Mouse (Mus musculus) layer of hippocampus, adult 11-12 months (tissue): ENCODE data around the gene Cds2.
"Not testable (repeated sequence)": the region's sequence is repeated elsewhere in the genome, so short reads cannot be mapped to it uniquely, and the experiment has no call there.

Source experiments
- DNase-seq: peaks from one replicate; pipeline ENCODE4 v3.0.0; 2022; ENCODE audit warnings: low spot score

Gene Cds2

DNA sequence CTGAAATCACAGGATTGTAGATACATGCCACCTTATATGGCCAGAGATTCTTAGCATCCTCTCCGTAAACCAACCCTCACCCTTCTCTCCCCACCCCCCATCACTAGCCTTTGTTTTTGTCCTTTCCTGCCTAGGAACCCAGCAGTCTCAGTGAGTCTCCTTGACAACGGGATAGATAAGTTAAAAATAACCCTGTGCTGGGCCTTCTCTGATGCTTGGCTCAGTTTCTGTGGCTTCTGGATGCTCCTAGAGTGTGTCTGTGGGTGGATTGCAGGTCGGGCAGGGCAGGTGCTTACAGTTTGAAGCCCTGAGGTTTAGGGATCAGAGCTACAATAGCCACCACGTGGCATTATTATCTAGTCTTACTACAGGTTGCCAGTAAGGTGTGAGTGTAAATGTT is 29.1 kb downstream of the Cds2 start:
- DNase-seq: peak; percentile 52

DNA sequence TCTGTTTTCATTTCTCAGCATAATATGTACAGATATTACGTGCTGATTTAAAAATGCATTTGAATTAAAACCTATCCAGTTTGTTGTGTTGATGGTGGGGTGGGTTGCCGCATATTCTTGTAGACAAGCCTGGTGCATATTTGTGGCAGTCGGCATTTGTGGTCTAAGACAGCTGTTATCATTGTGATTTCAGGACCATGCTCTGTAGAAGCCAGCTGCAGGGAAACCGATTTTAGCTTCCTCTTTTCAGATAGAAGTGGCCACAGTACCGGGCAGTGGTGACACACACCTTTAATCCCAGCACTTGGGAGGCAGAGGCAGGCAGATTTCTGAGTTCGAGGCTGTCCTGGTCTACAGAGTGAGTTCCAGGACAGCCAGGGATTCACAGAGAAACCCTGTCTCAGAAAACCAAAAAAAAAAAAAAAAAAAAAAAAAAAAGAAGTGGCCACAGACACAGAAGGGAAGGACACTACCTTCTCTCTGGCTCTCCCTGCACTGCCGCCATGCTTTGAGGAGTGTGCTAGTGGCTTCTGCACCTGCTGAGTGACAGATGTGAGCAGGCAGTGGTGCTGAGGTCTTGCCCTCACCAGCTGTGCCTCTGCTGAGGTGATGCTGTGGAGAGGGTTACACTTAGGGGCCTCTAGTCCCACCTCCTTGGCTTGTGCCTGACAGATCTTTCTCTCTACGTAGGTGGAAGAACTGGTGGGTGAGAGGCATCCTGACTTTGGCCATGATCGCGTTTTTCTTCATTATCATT is 30.9 kb downstream of the Cds2 start:
- DNase-seq: no peak

DNA sequence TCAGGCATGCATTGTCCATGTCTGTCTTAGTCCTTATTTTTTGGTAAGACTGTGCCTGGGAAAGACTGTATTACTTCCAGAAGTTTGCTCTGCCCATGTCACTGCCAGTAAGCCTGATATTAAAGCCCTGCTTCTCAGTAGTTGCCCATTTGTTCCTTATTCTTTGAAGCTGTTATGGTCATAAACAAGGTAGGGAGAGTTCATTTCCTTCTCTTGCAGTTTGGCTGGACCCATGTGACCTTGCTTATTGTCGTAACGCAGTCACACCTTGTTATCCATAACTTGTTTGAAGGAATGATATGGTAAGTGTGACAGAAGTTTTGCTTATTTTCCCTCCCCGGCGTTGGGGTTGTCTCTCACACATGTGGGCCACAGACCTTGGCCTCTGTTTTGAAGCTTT is 35.3 kb downstream of the Cds2 start:
- DNase-seq: no peak

DNA sequence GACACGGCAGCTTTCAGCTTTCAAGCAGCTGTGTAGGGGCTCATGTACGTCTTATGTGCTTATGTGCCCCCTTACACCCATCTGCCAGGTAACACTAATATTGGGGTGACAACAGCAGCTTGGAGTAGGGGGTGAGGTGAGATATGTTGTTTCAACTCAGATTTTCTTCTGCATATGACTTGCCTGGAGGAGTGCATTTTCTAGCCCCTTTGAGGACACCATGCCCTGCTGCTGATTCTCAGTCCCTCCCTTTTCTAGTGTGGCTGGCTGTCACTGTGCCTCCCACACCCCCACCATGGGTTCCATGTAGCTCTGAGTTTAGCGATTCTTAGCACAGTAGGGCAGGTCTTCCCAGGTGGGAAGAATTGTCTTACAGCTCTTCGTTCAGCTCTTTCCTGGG is 38.5 kb downstream of the Cds2 start:
- DNase-seq: no peak

DNA sequence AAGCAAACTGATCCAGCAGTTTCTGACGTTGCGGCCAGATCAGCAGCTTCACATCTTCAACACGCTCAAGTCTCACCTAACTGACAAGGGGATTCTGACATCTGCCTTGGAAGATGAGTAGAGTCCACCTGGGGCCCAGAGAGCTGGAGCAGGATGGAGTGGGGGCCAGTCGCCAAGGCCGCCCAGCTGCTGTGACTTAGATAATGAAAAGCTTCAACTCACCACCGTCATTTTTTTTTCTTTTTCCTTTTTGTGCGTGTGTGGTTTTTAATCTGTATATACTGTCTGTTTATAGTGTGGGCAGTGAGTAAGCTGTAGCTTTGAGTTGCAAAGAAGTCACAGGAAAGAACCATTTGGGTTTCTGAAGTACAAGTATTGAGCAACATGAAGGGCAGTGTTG is 42.2 kb downstream of the Cds2 start:
- no peak for DNase-seq

DNA sequence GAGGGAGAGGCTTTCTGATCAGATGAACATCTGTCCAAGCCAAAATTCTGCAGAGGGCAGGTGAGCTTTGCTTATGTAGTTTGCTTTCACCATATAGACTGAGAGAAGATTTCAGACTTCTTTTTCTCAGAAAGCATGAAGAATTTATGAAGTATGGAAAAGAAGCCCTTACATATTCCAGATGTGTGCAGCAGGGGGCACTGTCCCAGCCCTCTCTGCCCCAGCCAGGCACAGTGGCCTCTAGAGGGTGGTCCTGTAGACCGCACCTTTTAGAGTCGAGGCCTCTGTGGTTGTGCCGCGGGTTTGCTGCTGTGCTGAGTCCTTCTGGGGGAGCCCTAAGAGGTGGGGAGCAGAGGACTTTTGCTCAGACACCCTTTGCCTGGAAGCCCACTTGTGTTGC is 43.0 kb downstream of the Cds2 start:
- DNase-seq: no peak

DNA sequence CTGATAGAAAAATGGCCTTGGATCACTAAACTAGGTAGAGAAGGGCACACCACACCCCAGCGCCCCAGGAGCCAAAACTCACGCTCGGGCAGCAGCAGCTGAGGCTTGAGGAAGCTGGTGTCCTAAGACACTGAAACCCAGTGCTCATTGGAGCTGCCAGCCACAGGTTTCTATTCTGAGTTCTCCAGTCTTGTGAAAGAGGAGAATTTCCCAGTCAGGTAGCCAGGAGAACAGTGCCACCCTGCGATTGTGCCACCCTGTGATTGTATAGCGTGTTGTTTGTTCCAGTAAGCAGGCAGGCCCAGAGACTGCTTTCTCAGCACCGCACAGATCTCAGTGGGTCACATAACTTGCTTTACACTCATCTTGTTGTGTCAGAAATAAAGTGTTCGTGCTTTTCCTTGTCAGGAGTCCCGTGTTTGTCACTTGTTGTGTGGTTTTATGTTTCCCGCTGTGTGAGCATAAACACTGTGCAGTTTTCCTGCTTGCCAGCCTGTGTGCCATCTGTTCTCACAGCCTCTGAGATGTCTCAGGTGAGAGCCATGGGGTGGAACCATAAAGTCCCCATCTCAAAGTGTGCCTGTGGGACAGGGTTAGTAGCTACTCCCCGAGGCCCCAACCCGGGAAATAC is 44.4 kb downstream of the Cds2 start:
- no peak for DNase-seq

DNA sequence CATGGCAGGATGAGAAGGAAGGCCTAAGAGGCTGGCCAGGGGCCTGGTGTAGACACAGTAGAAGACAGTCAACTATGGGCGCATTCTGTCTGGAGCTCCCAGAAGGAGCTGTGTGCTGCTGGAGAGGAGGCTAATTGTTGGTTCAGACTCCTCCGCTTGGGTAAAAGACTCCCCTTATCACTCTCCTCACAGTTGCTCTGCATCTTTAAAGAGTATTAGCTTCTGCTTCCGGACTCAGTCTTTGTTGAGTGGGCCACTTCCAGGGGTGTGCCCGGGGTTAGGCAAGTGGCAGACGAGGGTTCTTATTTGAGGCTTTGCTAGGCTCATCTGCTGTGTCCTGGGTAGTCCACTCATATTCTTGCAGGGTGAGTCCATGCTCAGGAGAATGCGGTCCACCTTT is 45.9 kb downstream of the Cds2 start:
- no peak for DNase-seq

DNA sequence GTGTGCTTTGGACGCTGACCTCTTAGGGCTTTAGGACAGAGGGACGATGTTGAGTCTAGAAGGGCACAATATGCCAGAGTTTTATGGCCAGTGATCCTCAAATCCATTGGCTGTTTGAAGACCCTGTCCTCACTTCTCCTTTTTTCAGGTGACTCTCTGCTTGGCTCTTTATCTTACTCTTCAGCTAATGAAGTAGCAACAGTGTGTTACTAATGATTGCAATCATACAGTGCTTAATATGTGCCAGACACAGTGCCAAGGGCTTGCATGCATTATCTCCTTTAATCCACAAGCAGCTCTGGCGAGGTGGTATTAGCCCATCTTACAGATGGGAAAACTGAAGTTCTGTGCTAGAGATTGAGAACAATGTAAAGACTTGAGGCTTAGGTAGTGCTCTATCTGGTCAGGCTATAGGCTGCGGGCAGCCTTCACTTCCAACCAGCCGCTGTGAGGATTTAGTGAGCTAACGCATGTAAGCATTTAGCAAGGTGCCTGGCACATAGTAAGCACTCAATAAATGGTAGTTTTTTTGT is 46.5 kb downstream of the Cds2 start:
- no peak for DNase-seq

DNA sequence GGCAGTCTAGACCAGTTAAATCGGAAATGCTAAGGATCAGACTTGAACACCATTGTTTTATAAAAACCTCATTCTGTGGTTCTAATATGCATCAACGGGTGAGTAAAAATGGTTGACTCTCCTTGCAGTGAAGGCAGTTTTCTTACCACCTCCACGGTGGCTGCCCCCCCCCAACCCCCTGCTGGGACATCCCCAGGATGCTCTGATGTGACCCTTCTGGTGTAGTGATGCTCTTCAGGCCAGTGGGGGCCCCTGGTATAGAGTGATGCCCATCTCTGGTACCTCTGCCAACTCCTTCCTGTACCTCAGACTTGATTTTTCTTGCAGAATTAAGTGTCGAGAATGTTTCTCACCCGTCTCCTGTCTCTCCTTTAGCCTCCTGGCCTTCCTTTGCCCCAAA is 49.7 kb downstream of the Cds2 start:
- DNase-seq: no peak

DNA sequence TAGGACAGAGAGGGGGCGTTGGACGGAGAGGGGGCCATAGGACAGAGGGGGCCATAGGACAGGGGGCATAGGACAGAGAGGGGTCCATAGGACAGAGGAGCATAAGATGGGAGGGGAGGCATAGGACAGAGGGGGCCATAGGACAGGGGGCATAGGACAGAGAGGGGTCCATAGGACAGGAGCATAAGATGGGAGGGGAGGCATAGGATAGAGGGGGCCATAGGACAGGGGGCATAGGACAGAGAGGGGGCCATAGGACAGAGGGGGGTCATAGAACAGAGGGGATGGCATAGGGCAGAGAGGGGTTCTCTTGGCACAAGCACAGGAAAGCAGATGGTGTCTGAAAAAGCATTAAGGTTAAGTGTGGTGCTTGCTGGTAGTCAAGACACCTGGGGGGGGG is 50.6 kb downstream of the Cds2 start:
- no peak for DNase-seq

DNA sequence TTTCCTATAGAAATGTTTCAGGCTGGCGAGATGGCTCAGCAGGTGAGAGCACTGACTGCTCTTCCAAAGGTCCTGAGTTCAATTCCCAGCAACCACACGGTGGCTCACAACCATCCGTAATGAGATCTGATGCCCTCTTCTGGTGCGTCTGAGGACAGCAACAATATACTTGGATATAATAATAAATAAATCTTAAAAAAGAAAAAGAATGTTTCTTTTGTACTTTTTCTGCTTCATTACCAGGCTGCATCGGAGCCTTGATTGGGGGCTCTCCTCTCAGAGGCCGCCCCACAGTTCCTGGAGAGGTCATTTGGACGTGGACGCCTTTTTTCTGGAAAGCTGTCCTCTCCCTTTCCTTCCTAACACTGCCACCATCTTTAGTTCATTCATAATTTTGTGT is 51.1 kb downstream of the Cds2 start:
- not testable (repeated sequence) for DNase-seq

DNA sequence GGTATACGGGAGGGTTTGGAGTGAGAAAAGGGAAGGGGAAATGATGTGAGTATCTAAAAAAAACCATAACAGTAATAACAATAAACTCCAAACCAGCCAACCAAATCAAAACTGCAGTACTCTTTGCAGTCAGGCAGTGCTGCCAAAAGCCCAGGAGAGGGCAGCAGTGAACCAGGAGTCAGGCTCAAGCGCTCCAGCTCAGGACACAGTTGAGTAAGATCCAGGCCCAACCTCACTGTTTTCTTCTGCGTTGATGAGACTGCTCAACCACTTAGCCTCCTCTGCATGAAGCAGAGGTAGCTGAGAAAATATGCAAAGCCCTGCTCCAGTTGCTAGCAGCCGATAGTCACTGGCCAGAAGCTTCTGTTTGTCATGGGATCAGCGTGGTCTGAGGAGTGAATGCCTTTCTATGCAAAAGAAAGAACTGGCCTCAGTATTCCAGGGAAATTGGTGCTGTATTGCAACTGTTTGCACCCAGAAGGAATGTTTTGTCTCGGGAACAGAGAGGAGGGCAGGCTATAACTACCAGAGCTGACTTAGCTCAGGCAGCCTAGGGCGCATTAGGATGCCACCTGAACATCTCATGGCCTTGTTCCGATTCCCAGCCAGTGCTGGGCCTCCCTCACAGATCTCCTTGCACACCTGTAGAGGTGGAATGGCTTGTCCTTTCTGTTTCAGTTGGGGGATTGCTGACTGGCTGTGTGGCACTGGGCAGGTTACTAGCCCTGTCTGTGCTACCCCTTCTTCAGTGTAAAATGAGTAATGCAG is 53.3 kb downstream of the Cds2 start:
- DNase-seq: peak; percentile 77

DNA sequence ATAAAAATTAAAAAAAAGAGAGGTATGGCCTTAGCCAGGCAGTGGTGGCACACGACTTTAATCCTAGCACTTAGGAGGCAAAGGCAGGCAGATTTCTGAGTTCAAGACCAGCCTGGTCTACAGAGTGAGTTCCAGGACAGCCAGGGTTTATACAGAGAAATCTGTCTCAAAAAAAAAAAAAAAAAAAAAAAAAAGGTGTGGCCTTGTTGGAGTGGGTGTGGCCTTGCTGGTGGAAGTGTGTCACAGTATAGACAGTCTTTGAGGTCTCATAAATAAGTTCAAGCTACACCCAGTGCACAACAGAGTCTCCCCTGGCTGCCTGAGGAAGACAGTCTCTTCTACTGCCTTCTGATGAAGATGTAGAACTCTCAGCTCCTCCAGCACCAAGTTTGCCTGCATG is 54.2 kb downstream of the Cds2 start:
- DNase-seq: no peak

DNA sequence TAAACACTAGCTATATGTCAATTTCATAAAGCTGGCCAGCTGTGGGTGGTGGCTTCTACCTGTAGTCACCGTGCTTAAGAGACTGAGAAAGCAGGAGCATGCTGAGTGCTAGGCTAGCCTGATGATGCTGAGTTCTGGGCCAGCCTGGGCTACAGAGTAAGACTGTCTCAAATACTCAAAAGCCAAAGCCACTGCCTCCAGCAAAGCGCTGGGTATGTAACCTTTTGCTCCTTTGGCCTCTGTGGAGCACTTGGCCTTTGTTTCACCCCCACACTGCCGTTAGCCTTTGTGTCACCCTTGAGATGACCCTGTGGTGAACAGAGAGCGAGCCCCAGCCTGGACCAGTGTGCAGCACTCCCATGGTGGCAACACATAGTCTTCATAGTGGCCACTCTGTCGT is 57.6 kb downstream of the Cds2 start:
- no peak for DNase-seq

DNA sequence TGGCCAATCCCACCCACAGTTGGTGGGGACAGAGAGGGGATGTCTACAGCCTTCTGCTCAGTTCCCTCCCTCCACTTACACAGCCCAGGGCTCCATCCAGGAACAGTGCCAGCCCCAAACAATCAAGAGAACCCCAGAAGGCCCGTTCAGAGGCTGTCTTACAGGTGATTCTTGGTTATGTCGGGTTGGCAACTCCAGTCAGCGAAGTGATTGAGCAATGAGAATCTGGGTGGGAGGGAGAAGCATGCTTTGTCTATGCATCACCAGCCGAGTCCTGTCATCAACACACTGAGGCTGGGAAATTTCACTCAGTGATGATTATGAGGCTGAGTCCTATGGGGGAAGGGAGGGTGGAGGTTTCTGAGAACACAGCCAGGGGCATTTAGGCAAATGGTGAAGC is 60.6 kb downstream of the Cds2 start:
- no peak for DNase-seq

DNA sequence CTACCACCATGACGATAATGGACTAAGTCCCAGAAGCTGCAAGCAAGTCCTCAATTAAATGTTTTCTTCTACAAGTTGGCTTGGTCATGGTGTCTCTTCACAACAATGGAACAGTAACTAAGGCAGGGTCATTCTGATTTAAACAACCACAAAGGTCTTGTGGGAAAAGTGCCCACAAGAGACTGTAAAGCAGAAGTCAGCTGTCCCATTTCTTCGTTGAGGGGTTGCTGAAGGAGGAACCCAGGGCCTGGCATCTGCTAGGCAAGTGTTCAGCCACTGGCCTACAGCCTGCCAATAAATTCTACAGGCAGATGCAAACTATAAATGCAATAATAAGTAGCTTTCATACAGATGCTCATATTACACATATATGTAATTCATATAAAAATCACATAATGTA is 74.3 kb downstream of the Cds2 start:
- no peak for DNase-seq

DNA sequence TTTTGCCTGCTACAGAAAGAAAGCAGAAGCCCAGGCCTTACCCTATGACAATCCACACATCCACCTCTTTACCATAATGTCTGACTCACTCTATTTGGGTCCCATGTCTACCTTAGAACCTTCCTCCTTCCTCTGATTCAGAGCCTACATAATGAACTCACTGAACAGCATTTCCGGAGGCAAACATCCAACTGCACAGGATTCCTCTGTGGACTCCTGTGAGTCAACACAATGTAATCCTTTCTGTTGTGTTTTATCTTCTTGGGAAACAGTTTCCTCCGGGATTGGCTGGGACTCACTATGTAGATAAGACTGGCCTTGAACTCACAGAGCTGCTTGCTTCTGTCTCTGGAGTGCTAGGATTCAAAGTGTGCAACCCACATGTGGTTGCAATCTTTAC is 77.4 kb downstream of the Cds2 start:
- DNase-seq: no peak

DNA sequence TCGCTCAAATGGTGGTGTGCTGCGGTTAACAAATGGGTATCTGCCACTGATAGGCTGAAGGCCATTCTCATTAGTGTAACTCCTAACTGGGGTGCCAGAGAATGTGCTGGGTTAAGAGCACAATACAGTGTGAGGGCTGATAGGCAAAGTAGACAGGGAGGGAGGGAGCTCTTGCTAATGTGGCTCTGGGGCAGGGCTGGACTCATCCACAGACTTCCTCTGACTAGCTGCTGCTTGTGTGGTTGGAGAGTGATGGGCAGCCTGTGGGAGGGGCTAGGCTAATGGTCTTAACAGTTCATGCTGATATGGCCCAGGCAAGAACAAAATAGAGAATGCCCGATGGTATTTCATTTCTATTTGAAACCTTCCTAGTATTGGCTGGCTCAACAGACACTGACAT is 78.3 kb downstream of the Cds2 start:
- no peak for DNase-seq

DNA sequence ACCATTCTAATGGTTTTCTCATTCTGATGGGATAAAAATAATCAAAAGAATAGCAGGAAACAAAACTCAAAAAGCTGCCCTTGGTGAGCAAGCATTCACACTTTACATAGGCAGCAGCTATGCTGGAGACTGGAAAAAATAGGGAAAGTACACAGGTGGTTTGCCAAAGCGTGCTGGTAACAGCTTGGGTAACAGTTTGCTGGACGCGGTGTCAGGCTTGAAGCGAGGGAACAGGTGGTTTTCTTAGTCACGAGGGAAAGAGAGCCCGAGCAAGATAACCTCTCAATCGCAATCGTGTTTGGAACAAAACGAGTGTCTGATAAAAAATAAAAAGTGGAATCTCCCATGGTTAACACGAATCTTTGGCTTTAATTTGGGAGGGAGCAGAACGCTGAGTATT is 80.9 kb downstream of the Cds2 start:
- peak; percentile 37 for DNase-seq
